Mouse (Mus musculus): ENCODE data around the gene Rab1a. TPM values are rescaled to one million over a fixed set of nuclear protein-coding genes. Genes with fewer than 3 reads are reported as not detected.

Rab1a gene
- polyA plus RNA-seq, 1 experiment, result 96.8 TPM

DNA sequence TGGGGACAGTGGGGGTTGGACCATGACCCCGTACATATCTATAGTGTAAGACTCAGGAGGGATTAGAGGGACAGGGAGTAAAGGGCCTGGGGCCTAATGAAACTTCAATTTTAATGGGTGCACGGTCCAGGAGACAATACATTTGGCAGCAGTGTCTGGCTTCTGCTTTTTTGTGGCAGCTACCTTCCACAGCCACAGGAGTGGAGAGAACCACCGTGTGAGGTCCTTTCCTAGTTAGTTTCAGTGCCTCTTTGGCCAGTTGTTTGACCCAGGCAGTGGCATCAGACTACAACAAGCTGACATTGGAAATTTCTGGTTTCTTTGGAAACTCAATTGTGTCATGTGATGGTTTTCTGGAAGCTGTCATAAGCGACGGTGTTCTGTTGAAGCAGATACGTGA is 68.7 kb downstream of the Rab1a start:
- no peak for TF ChIP-seq MYOD1 (IDR thresholded peaks at IDR 0.05; ENCODE audit: control insufficient read depth, insufficient read length, low read depth)
- TF ChIP-seq MAX (IDR thresholded peaks at IDR 0.05), result no peak
- TF ChIP-seq MYOG (IDR thresholded peaks at IDR 0.05; ENCODE audit: control insufficient read depth, extremely low read depth, insufficient read length), result no peak
- no peak for TF ChIP-seq CEBPB (IDR thresholded peaks at IDR 0.05; ENCODE audit: low read depth)
- no peak for TF ChIP-seq CTCF (IDR thresholded peaks at IDR 0.05; ENCODE audit: control insufficient read depth, insufficient read depth, insufficient read length)
- TF ChIP-seq USF1 (IDR thresholded peaks at IDR 0.05; ENCODE audit: low read depth), result no peak
- no peak for TF ChIP-seq FOSL1 (IDR thresholded peaks at IDR 0.05; ENCODE audit: insufficient read depth, low read length, poor library complexity, severe bottlenecking)
- H3K79me2 ChIP-seq (ENCODE audit: control insufficient read depth, insufficient read depth), result no peaks in the 10 kb centered on the region
- H3ac ChIP-seq (ENCODE audit: control insufficient read depth, insufficient read length, low read depth), result no peak overlapping the region
- H3K79me3 ChIP-seq (ENCODE audit: low read depth), result no peaks in the 10 kb centered on the region
- H3K27me3 ChIP-seq (ENCODE audit: control insufficient read depth, insufficient read depth, insufficient read length), result no peaks in the 10 kb centered on the region
- no peaks in the 10 kb centered on the region for H3K36me3 ChIP-seq (ENCODE audit: control insufficient read depth, insufficient read depth)
- H3K4me3 ChIP-seq (ENCODE audit: insufficient read depth, poor library complexity, severe bottlenecking), result no peak overlapping the region

- Histone ChIP-seq H3K36me3 (ENCODE audit: control insufficient read depth, insufficient read depth) (no peaks in the 10 kb centered on the region), H3K79me2 (ENCODE audit: control insufficient read depth, insufficient read depth) (no peaks in the 10 kb centered on the region), H3K27me3 (ENCODE audit: control insufficient read depth, insufficient read depth, insufficient read length) (no peaks in the 10 kb centered on the region), H3K4me3 (ENCODE audit: insufficient read depth, poor library complexity, severe bottlenecking) (no peak overlapping the region), H3K79me3 (ENCODE audit: low read depth) (no peaks in the 10 kb centered on the region), H3ac (ENCODE audit: control insufficient read depth, insufficient read length, low read depth) (no peak overlapping the region)
- TF ChIP-seq CTCF (IDR thresholded peaks at IDR 0.05; ENCODE audit: control insufficient read depth, insufficient read depth, insufficient read length) (no peak), MAX (IDR thresholded peaks at IDR 0.05) (no peak), CEBPB (IDR thresholded peaks at IDR 0.05; ENCODE audit: low read depth) (no peak), USF1 (IDR thresholded peaks at IDR 0.05; ENCODE audit: low read depth) (no peak), FOSL1 (IDR thresholded peaks at IDR 0.05; ENCODE audit: insufficient read depth, low read length, poor library complexity, severe bottlenecking) (no peak), MYOD1 (IDR thresholded peaks at IDR 0.05; ENCODE audit: control insufficient read depth, insufficient read length, low read depth) (no peak), MYOG (IDR thresholded peaks at IDR 0.05; ENCODE audit: control insufficient read depth, extremely low read depth, insufficient read length) (no peak)
Measured at GRCm38 (mm10) chr11:20275974-20276373, 74.7 kb downstream of the Rab1a start.

Other genes starting within 250 kb of the Rab1a start
- 59.5 TPM for gene Actr2, start 88.5 kb upstream of the Rab1a start, polyA plus RNA-seq (2012; fragmentation: generic; extraction: Trizol)
- 11.0 TPM for gene Cep68, start 48.0 kb downstream of the Rab1a start, polyA plus RNA-seq (2012; fragmentation: generic; extraction: Trizol)
- 19.8 TPM for gene Slc1a4, start 131.3 kb downstream of the Rab1a start, polyA plus RNA-seq (2012; fragmentation: generic; extraction: Trizol)